Mouse (Mus musculus) right cerebral cortex, postnatal 4 days (tissue): ENCODE measurements around the gene Entpd5.
A peak's percentile ranks its signal among the peaks of the same experiment; 100 is the strongest.
"Not testable (repeated sequence)": the region's sequence is repeated elsewhere in the genome, so short reads cannot be mapped to it uniquely, and the experiment has no call there.

Experiments
- DNase-seq: peaks from one replicate; pipeline ENCODE4 v3.0.0-alpha.2; 2022

The Entpd5 gene

DNA sequence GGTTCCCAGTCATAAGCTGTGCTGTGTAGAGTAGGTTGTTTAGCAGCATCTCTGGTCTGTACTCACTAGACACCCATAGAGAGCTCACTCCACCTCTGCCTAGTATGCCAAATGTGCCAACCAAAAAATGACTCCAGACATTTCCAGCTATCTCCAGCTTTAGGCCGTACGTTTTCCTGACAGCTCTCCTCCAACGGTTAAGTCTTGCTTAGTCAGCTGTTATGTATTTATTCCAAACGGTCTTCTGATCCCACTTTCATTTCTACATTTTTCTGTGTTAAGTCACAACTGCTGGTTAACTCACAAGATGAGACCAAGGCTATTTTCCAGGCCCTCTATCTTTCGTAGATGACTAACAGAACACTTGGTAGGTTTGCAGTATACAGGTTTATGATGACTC is 10.2 kb downstream of the Entpd5 start:
- DNase-seq, result no peak

DNA sequence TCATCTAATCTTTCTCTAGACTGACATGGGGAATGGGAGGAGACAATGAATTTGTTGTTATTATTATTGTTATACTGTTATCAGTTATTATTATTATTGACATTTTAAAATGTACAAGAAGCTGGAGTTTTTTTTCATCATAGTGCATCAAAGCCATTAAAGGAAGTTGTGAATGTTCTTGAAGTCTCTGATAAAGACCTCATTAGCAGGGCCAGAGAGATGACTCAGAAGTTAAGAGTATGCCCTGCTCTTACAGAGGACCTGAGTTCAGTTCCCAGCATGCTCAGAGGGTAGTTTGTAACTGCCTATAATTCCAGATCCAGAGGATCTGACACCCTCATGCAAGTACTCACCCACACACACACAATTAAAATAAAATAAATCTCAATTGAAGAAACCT is 11.1 kb downstream of the Entpd5 start:
- DNase-seq, result no peak

DNA sequence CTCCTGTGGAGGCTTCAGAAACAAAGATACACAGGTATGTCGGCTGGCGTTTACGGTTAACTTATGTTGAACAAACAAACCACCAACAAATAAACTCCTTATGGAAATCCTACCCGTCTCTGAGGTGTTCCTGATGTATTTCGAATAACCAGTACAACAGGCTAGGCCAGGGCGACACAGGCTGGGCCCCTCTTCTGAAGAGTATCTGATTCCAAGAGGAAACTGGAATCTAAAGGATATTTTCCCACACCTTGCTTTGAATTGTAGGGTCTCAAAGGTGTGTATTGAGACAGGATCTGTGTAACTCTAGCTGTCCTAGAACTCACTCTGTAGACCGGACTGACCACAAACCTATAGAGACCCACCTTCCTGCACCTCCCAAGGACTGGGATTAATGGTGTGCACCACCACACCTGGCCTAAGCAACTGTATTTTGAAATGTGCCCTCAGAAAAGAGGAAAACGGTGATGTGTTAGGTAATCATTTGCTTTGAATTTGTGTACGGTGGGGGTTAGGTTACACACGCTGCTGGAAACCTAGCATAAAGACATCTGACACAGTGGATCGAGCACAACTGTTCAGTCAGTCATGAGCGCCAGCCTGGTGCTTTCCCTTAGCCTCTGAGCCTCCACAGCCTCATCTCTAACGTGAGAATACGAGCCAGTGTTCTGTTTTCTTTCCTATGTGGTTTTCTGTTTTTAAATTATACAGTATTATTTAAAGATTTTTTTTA is 11.7 kb downstream of the Entpd5 start:
- DNase-seq, result no peak

DNA sequence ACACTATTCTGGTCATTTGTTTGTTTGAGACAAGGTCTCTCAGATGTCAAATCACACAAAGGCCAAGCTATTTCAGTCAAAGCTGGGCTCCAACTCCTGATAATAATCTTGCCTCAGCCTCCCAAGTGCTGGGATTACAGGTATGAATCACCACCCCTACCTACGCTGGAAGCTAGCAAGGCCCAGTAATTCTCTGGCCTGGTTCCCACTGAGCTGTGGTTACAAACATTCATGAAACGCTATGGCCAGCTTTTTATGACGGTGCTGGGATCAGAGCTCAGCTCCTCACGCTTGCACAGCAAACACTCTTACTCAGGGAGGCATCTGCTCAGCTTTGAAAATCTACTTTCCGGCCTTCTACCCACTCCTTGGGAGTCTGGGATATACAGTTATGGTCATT is 15.0 kb downstream of the Entpd5 start:
- no peak for DNase-seq

DNA sequence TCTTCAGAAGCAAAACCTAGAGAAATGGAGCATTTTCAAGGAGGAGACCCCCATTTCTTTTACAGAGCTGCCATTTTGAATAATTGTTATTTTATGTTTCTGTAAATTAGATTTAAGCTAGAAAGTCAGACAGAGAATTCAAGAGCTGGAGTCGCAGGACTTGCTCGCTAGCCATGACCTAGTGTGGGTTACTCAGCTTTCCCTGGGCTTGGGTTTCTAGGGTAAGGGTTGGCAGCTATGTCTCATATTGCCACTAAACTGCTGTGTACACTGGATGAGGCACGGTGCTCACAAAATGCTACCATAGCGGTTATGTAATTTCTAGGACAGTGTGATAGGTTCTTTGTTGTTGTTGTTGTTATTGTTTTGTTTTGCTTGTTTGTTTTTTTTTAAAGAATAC is 16.1 kb downstream of the Entpd5 start:
- no peak for DNase-seq

DNA sequence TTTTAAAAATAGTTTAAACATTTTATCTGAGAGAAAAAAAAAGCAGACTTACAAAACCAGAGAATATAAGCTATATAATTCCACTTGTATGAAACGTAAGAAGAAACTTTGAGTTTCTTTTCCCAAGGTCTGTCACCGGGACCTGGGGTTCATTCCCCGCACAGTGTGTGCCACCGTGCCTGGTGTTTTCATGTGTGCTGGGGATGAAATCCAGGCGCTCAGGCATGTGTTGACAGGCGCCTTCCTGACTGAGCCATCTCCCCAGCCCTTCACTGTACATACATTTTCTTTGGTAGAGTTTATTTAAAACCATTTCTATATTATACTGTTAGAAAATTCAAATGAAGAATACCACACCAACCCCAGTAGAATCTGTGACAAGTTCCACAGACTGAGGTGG is 18.5 kb downstream of the Entpd5 start:
- DNase-seq, result no peak

DNA sequence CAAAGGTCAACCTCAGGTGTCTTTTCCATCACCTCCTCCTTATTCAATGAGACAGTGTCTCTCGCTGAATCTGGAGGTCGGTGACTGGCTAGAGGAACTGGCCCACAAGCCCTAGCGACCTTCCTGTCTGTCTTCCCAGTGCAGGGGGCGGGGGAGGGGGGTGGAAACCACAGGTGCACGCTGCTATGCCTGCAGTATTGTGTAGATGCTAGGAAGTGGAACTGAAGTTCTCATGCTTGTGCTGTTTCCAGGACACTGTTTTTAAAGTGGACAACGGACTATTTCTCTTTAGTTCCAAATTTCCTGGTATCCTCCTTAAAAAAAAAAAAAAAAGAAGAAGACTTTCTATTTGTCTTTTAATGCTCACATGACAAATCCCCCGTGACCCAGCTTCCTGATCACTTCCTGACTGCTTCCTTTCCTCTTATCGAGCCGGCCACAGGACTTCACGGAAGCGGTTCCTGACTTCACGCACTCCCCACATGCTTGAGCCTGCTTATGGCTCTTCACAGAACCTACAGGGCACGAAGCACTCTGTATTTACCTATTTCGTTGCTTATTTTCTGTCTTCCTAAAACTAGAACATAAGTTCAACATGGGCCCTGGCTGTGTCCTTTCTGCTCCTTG is 19.9 kb downstream of the Entpd5 start:
- no peak for DNase-seq

DNA sequence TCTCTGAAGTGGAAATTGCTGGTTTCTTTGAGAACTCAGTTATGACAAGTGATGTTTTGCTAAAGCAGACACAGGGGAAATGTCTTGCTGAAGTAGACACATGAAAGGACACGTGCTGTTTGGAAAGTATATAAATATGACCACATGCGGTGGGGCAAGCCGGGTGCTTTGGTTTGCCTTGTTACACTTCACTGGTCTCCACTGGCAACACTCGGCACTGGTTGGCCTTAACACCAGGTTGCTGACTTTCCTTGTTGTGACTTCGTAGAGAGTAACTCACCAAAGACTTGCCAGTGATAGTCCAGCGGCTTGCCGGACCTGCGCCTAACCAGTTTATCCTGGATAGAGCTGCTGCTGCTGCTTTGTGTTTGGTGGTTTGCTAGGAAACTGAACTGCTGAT is 20.7 kb downstream of the Entpd5 start:
- DNase-seq, result no peak

DNA sequence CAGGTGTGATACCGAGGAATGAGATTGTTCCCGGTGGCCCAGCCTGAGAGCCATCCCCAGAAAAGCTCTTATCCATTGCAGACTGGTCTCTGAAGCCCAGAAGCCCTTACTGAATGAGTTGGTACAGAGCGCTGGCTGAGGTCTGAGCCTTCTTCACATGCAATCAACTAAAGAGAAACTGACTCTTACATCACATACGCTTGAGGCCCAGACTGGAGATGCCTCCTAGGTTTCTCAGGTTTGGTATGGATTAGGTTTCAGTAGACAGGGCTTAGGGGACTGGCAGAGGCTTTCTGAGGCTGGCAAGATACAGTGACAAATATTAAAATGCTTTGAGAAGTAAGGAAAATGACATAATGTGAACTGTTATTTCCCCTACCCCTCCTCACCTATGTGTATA is 23.4 kb downstream of the Entpd5 start:
- DNase-seq, result no peak

DNA sequence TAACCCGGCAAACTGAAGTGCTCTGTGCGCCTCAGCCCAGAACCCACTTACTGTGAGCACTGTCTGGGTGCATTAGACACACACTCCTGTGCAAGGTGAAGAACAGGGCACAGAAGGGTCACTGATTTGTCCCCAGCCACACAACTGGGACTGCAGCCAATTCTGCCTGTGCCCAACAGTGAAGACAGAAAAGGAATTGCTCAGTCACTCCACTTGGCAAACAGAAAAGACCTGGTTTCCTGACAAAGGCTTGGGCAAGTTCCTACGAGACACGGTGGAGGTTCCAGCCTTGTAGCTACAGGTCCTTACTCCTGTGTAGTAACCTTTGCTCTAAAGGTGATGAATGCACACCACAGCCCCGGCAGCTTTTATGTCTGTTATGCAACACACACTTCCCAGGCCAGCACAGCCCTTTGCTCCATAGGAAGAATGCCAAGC is 24.2 kb downstream of the Entpd5 start:
- peak; percentile 22 for DNase-seq

DNA sequence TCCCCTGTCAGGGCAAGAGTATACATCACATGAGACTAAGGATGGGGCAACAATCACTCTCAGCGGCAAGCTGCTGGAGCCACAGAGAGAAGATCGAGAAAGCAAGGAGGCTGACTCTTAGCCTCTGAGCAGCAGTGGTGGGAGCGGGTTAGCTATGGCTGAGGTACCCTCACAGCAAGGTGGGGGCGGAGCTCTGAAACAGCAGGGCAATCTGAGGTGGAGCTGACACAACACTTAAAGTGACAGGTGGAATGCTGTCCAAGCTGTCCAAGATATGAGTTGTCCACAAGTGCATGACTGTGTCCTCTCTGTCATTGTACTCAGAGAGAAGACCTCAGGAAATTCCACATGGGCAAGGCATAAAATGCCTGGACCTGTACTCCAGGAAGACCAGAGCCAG is 26.5 kb downstream of the Entpd5 start:
- DNase-seq, result no peak

DNA sequence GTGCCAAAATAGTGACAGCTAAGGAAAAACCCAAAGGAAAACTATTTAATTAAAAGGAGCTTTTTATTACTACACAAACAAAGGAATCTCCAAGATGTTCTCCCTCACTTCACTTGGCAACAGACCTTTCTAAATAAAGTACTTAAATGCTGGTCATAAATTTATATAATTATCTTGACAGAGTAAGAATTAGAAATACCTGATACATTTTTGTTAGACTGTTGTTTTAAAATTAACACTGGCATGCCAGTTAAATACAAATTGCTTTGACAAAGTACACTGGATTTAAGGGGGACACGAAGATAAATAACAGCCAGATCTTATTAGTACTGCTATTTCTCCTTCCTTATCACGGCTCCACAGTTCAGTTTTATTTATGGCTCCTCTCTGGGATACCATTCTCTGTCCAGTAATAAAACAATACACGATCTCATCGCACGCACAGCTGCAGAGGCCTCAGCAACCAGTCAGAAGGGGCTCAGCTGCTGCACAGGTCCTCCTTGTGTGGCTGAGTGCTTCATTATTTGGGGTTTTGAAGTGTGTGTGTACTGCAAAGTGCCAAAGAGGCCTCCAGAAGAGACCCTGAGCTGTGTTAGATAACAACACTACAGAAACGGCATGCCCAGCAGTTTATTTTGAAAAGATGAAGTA is 34.9 kb downstream of the Entpd5 start:
- no peak for DNase-seq

DNA sequence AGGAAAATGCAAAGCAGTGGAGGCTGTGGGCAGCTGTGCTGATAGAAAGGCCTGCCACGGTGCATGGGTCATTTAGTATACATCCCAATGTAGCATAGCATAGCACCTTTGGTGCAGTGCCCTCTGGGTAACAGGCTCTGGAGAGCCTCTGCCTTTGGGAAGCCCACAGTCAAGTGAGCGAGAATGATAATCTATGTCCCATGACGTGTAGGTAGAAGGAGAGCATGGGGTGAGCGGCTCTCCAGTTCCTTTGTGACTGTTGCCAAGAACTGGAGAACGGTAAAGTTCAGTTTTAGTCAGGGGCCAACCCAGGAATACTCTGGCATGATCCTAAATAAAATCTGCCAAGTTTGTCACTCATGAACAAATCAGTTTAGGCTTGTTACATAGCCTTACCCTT is 37.2 kb downstream of the Entpd5 start:
- no peak for DNase-seq

DNA sequence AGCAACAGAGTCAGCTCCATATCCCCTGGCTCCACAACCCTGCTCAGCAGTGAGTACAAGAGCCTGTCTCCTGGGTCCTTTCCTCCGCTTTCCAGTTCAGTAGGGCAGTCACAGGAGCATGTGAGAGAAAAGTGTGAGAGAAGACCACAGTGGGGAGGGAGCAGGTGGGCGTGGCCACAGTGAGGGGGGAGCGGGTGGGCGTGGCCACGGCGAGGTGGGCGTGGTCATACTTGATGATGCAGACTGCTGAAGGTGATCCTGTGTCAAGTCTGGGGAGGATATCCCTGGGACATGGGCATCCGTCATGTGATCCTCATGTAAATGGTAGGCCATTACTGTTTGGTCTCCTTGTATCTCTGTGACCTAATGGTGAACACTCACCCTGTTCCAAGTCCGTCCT is 41.9 kb downstream of the Entpd5 start:
- DNase-seq, result no peak

DNA sequence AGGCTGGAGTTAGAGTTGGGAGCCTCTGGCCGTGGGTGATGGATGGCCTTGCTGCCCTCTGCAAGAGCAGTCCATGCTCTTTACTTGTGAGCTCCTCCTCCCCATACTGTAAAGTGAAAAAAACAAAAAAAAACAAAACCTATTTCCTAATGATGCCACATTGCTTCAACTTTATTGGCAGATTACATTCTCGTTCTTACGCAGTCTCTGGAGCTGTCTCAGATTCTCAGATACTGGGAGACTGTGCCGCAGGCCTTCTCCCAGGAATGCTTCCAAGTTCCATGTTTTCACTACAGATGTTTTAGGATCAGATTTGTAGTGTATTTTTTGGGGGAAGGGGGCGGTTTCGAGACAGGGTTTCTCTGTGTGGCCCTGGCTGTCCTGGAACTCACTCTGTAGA is 43.7 kb downstream of the Entpd5 start:
- DNase-seq, result no peak

DNA sequence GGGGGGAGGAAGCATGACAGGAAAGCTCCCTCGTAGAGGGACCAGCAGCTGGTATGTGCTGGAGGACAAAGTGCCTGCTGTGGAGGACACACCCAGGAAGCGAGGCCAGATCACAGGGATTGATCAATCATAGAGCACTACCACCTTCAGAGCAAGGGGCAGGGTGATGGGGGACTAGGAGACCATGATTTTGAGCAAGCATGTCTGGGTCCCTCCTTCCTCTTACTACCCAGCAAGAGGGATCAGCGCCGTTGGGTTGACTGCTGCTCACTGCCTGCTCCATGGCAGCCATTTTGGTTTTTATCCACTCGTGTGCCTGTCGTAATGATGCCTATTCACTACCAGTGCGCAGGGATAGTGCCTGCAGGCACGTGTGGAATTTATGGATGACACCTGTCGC is 44.5 kb downstream of the Entpd5 start:
- no peak for DNase-seq

DNA sequence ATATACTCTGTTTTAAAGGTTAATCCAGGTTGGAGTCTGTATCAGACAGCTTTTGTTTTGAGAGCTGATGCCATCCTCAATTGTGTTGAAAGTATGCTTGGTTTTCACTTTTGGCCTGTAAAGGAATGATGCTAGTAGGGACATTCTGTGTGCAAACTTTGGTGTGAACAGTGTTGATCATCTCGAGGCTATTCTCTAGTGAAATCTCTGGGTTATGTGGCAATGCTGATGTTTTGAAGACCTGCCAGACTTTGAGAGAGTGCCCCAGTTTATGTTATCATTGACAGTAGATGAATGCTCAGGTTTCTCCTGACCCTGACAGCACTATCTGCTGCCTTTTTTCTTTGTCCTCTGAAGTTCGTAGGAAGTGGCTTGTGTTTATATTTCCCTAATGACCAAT is 46.0 kb downstream of the Entpd5 start:
- DNase-seq, result no peak

DNA sequence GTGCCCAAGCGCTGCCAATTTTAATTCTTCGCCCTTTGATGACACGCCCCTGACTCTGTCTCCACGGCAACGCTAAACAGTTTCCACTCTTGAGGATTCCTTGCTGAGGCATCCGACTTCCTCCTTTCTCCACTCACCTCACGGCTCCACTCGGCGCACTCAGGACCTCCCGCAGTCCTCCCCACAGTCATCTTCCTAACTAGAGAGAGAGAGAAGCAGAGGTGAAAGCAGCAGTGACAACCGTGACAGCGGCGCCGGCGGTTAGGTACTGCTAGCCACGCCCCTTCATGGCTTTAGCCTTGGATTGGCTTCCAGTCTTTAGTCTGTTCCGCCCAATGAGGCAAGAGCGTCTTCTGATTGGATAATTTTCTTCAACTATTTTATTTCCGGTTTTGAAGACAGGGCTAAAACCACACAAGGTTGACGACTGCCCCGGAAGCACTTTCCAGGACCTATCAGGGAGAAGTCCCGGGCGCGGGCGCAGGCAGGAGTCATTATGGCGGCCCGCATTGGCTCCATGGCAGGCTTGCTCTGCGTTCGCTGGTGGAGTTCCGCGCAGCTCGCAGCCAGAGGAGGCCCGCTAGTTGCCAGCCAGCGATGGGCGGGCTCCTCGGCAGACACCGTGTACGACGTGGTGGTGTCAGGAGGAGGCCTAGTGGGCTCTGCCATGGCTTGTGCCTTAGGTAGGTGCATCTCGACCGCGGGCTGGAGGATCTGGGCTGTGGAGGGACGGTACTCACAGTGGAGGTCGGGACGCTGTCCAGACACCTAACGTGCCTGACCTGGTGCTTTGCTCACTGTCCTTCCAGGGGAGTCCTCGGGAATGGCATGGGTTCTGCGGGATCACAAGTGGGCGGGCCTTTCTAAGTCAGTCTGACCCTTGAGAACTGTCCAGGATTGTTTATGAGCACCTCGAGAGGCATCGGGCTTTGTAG is 47.0 kb downstream of the Entpd5 start, which contains the start of the genes Coq6 and Fam161b:
TSS of gene Coq6 (plus strand) at position 103 of the 935 bp plus-strand sequence.
TSS of gene Fam161b (minus strand) at position 279 of the 935 bp plus-strand sequence.
- peak; percentile 94 for DNase-seq

DNA sequence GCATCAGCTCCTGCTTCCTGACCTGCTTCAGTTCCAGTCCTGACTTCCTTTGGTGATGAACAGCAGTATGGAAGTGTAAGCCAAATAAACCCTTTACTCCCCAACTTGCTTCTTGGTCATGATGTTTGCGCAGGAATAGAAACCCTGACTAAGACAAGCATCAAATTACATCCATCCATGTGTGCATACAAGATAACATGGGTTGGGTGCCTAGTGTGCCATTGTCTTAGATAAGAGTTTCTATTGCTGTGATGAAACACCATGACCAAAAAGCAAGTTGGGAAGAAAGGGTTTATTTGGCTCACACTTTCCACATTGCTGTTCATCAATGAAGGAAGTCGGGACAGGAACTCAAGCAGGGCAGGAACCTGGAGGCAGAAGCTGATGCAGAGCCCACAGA is 50.1 kb downstream of the Entpd5 start:
- DNase-seq, result not testable (repeated sequence)

DNA sequence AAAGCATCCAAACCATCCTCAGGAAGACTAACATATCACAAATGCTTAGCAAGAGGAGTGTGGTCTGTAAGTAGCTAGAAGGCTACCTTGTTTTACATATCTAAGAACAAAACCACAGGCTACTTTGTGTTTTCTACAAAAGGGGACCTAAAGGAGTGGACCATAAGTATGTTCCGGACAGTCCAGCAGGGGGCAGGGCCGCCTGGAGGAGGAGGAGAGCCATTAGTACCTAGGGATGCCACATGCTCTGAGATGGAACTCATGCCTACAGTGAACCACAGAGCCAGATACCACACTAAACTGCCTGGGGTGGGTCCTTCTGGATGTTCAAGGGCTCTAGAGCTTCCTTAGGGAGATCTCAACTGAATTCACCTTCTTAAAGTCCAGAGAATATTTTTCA is 61.6 kb downstream of the Entpd5 start:
- no peak for DNase-seq

DNA sequence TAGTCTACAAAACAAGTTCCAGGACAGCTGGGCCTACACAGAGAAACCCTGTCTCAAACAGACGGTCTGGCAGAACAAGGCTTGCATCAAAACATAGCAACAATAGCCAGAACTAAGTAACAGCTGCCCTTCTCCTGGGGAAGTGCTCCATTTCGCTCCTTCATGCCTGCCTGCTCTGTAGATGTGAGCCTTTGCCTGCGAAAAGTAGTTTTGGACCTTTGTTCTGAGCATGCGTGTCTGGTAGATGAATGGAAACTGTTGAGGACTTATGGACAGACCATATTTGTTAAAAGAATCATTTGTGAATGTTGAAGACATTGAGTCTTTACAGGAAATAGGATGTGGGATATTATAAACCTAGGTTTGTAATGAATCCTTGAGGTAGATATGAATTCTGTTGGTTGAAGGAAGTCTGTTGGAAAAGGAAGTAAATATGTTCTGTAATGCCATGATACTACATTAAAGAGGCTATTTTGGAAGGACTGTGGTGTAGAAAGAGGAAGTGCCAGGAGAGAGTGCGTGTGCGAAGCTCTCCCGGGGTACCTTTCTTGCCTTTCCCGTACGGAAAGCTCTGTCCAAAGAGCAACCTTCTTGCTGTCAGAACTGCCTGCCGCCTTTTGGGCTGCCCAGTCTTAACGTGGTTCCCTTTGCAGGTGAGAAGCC is 71.7 kb downstream of the Entpd5 start:
- no peak for DNase-seq

DNA sequence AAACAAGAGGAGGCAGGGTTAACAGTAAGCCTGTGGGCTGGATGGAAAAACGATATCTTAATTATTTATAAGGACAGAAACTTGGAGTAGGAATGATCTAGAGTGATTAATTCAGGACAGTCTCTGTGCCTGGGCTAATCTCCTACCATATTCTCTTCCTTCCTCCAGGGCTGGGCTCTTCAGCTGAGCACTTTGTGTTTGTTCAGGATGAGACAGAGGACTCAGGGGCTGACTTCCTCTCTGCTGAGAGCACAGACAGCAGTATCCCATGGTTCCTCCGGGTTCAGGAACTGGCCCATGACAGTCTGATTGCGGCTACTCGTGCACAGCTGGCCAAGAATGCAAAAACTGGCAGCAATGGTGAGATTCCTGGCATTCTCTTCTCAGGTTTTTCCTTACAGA is 81.7 kb downstream of the Entpd5 start:
- no peak for DNase-seq
